Mouse (Mus musculus) small intestine, adult 2 months (tissue): ENCODE data around the gene Rfx4. TPM values are rescaled to one million over a fixed set of nuclear protein-coding genes. Genes with fewer than 3 reads are reported as not detected.
A peak's percentile ranks its signal among the peaks of the same experiment; 100 is the strongest.

Experiments
- H3K27ac ChIP-seq: fragments of 200-500 bp; 2 replicates; pipeline ENCODE4 v1.5.1; 2012; ENCODE audit warnings: low read depth, low read length, control low read depth, inconsistent platforms; ENCODE audit not compliant: insufficient read depth
- H3K27me3 ChIP-seq: fragments of 200-500 bp; 2 replicates; pipeline ENCODE4 v1.6.1; 2012; ENCODE audit warnings: mild to moderate bottlenecking, moderate library complexity, low read length, inconsistent platforms; ENCODE audit not compliant: control insufficient read depth, insufficient read depth
- H3K36me3 ChIP-seq: fragments of 200-500 bp; 2 replicates; pipeline ENCODE4 v1.6.1; 2012; ENCODE audit warnings: mild to moderate bottlenecking, low read length, control low read depth, inconsistent platforms; ENCODE audit not compliant: control insufficient read depth, insufficient read depth
- H3K4me1 ChIP-seq: fragments of 200-500 bp; 2 replicates; pipeline ENCODE4 v1.6.1; 2012; ENCODE audit warnings: low read length, inconsistent platforms, mixed read lengths; ENCODE audit not compliant: control insufficient read depth, insufficient read depth, insufficient read length
- H3K4me3 ChIP-seq: fragments of 200-500 bp; 2 replicates; pipeline ENCODE4 v1.5.1; 2012; ENCODE audit warnings: low read depth, mild to moderate bottlenecking, control low read depth, inconsistent platforms, low read length, moderate library complexity
- CTCF ChIP-seq: fragments of 200-500 bp; IDR thresholded peaks from 2 replicates; pipeline ENCODE4 v1.5.1; 2012; ENCODE audit warnings: low read depth, mild to moderate bottlenecking, control low read depth, inconsistent platforms, low read length, moderate library complexity, mixed read lengths; ENCODE audit not compliant: insufficient replicate concordance, insufficient read length; ENCODE audit errors: extremely low read depth
- POLR2A ChIP-seq: fragments of 200-500 bp; IDR thresholded peaks from 2 replicates; pipeline ENCODE4 v1.6.1; 2012; ENCODE audit warnings: low read depth, mild to moderate bottlenecking, control low read depth, inconsistent platforms, low read length, moderate library complexity
- WGBS: fragments of 180-500 bp; shearing (Covaris S2); methylation state at CpG from one replicate; pipeline ENCODE4 v1.1.7; 2018; 5-methylcytosine and 5-hydroxymethylcytosine counted together
- polyA plus RNA-seq: library from polyadenylated mRNA; depleted of rRNA; stranded (reverse); fragments of >200 nt; gene quantifications from 2 replicates; pipeline ENCODE4 v1.2.3, GENCODE M21; 2012

The Rfx4 gene
- polyA plus RNA-seq, 1 experiment = not detected

- Histone ChIP-seq H3K4me3 (no peak overlapping the region), H3K36me3 (no peaks in the 10 kb centered on the region), H3K27ac (no peak overlapping the region), H3K27me3 (no peaks in the 10 kb centered on the region), H3K4me1 (no peaks in the 10 kb centered on the region)
- 89% methylated on average over 12 of the region's 12 CpGs for WGBS
- TF ChIP-seq POLR2A = no peak
- TF ChIP-seq CTCF = no peak
These were observed 115.4 kb downstream of the Rfx4 start for GRCm38 (mm10) chr10:84871285-84871684.

DNA sequence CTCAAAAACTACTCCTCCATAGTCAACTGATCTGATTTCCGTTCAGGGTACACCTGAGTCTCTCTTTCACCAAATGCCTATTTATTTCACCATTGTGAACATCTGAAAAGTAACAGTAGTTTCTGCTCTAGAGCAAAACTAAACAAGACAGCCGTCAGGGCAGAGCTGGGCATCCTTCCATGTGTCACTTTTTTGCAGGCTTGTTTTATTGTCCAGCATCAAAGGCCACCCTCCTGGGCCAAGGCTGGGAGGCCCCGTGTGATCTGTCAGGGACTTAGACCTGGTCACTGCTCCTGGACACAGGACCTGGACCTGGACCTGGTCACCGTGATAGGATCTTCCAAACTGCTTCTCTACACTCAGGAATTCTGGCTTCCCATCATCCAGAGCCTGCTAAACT, 116.1 kb downstream of the Rfx4 start:
- no peaks in the 10 kb centered on the region for H3K27me3 ChIP-seq
- H3K36me3 ChIP-seq = no peaks in the 10 kb centered on the region
- H3K27ac ChIP-seq = no peak overlapping the region
- H3K4me3 ChIP-seq = no peak overlapping the region
- WGBS = 63% methylated on average over 4 of the region's 4 CpGs
- H3K4me1 ChIP-seq = no peaks in the 10 kb centered on the region
- no peak for TF ChIP-seq CTCF
- no peak for TF ChIP-seq POLR2A

GRCm38 (mm10) chr10:84879823-84880571, 124.1 kb downstream of the Rfx4 start:
- Histone ChIP-seq H3K36me3 (no peaks in the 10 kb centered on the region), H3K4me3 (no peak overlapping the region), H3K27ac (no peak overlapping the region), H3K4me1 (peaks cover 2% of the 10 kb centered on the region; the same call in 1 of the 2 replicates), H3K27me3 (no peaks in the 10 kb centered on the region)
- TF ChIP-seq POLR2A = no peak
- no peak for TF ChIP-seq CTCF
- 81% methylated on average over 9 of the region's 9 CpGs for WGBS

DNA sequence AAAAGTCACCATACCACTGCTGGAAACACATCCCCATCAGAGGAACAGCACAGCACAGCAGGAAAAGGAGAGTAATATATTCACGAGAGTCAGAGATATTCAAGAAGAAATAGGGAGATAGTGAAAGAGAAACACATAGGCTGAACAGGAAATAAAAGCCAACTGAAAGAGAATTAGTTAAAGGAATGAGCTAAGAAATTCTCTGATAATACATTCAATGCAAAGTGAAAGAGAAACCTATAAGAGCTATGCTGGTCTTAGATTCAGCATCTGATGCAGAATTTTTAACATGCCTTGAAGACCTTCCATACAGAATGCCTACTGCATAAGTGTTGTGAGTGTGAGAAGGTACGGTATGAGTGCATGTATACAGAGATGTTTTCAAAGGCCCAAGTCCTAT, 126.7 kb downstream of the Rfx4 start:
- peaks cover 2% of the 10 kb centered on the region; the same call in 1 of the 2 replicates for H3K4me1 ChIP-seq
- H3K36me3 ChIP-seq = no peaks in the 10 kb centered on the region
- H3K27ac ChIP-seq = no peak overlapping the region
- no peaks in the 10 kb centered on the region for H3K27me3 ChIP-seq
- no peak for TF ChIP-seq CTCF
- TF ChIP-seq POLR2A = no peak
- no peak overlapping the region for H3K4me3 ChIP-seq
- WGBS = 53% methylated on average over 2 of the region's 2 CpGs

DNA sequence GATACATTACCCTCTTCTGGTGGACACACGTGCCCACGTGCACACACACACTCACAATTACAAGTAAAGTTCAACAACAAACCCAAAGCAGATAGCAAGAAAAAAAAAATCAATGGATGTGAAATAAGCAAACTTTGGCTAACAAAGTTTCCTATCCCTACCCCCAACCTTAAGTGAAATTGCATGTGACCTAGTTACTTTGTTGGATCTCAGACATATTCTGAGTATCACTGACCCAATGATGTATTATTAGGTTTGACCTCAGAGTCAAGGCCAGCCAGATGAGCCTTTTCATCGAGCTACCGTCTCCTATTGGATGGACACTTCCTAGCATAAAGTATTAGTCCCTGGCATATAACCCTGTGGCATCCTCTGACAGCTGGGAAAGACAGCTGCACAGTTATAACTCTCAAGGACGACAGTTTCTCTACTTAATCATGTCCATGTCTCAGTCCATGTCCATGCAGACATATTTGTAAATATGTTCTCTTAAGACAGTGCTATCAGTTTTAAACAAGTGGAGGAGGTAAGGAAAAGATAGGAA, 129.6 kb downstream of the Rfx4 start:
- no peaks in the 10 kb centered on the region for H3K36me3 ChIP-seq
- H3K27ac ChIP-seq = no peak overlapping the region
- WGBS = 55% methylated on average over 5 of the region's 5 CpGs
- H3K27me3 ChIP-seq = no peaks in the 10 kb centered on the region
- no peak overlapping the region for H3K4me3 ChIP-seq
- no peaks in the 10 kb centered on the region; the same call in 1 of the 2 replicates for H3K4me1 ChIP-seq
- TF ChIP-seq POLR2A (no peak), CTCF (no peak)

DNA sequence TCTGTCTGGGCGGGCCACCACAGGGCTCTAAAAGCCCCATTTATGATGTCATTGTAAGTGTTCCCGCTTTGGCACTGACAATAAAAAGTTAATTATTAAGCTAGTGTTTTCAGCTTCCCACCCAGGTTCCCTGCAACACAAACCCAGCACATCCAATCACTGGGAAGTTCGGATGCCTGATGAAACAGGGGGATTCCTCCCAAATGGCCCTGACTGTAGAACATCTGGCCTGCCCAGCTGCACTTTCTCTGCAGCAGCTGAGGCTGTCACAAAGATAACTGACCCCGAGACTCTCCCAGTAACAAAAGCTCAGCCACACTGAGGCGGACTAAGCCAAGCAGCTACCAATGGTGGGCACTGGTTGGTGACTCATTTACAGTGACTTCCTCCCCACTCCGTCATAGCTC, 130.4 kb downstream of the Rfx4 start:
- Histone ChIP-seq H3K36me3 (no peaks in the 10 kb centered on the region), H3K27me3 (no peaks in the 10 kb centered on the region), H3K4me1 (no peaks in the 10 kb centered on the region; the same call in 1 of the 2 replicates), H3K27ac (no peak overlapping the region), H3K4me3 (peak overlapping the region; percentile 44)
- TF ChIP-seq CTCF (no peak), POLR2A (no peak)
- WGBS = 8% methylated on average over 6 of the region's 6 CpGs

GRCm38 (mm10) chr10:84886785-84887184, 130.9 kb downstream of the Rfx4 start:
- no peaks in the 10 kb centered on the region for H3K27me3 ChIP-seq
- H3K4me1 ChIP-seq = no peaks in the 10 kb centered on the region; the same call in 1 of the 2 replicates
- no peaks in the 10 kb centered on the region for H3K36me3 ChIP-seq
- H3K27ac ChIP-seq = no peak overlapping the region
- no peak overlapping the region for H3K4me3 ChIP-seq
- no peak for TF ChIP-seq CTCF
- TF ChIP-seq POLR2A = no peak
- 39% methylated on average over 8 of the region's 8 CpGs for WGBS
